Mouse (Mus musculus) erythroblast, embryonic 14.5 days (primary cell): ENCODE measurements around the gene Soat1.

Source experiments
- GATA1 ChIP-seq: IDR thresholded peaks from 2 replicates; pipeline ENCODE4 v1.6.1; 2012; ENCODE audit warnings: low read length, inconsistent platforms, mixed read lengths
- TAL1 ChIP-seq: IDR thresholded peaks from 3 replicates; pipeline ENCODE4 v1.6.1; 2012; ENCODE audit warnings: low read length, inconsistent platforms, mixed read lengths

- TF ChIP-seq TAL1, result no peak
- no peak for TF ChIP-seq GATA1
Observed at GRCm38 (mm10) chr1:156463981-156464853, 9.9 kb downstream of the Soat1 start.
